Mouse (Mus musculus) small intestine, adult 10 weeks (tissue): ENCODE measurements around the gene Atp13a5. TPM values are rescaled to one million over a fixed set of nuclear protein-coding genes. Genes with fewer than 3 reads are reported as not detected.

Source experiments
- polyA plus RNA-seq: library from polyadenylated mRNA; stranded (reverse); fragments of 350-450 nt; fragmentation: Illumina TruSeq; extraction: RNeasy Lipid Tissue Mini Kit (QIAGEN cat#74804); gene quantifications from one replicate; pipeline ENCODE4 v1.2.3, GENCODE M21; 2014; ENCODE audit warnings: low replicate concordance

Atp13a5 gene
- polyA plus RNA-seq, result not detected

GRCm38 (mm10) chr16:29378458-29378857 lies at the start of gene Atp13a5:
Gene Atp13a5 (minus strand): TSS chr16:29378732.

GRCm38 (mm10) chr16:29209605-29210411 lies 168.7 kb downstream of the Atp13a5 start, which contains the start of gene Hrasls:
Gene Hrasls (plus strand): TSS chr16:29209695.

Other genes with a start within 250 kb of the Atp13a5 start
- gene Hrasls, start 169.0 kb downstream of the Atp13a5 start, polyA plus RNA-seq, result 0.85 TPM
- gene Atp13a4, start 166.1 kb upstream of the Atp13a5 start, polyA plus RNA-seq, result not detected
- gene Opa1, start 200.6 kb upstream of the Atp13a5 start, polyA plus RNA-seq, result 73.7 TPM